Mouse (Mus musculus): ENCODE data around the gene Chek2. TPM values are rescaled to one million over a fixed set of nuclear protein-coding genes. Genes with fewer than 3 reads are reported as not detected.
A peak's percentile ranks its signal among the peaks of the same experiment; 100 is the strongest.
"Not testable (repeated sequence)": the region's sequence is repeated elsewhere in the genome, so short reads cannot be mapped to it uniquely, and the experiment has no call there.

The Chek2 gene
- polyA plus RNA-seq, 1 experiment from 2014 or later: 45.6 TPM

- 95% methylated on average over 1 of the region's 1 CpGs for WGBS
- H3K27ac ChIP-seq (ENCODE audit: low read depth, low read length); H3K4me2 ChIP-seq (ENCODE audit: low read depth, low read length, severe bottlenecking): not testable (repeated sequence)
These were observed 38.7 kb downstream of the Chek2 start for GRCm38 (mm10) chr5:110878526-110878925.

GRCm38 (mm10) chr5:110879042-110879441 is 39.3 kb downstream of the Chek2 start:
- Histone ChIP-seq H3K36me3 (ENCODE audit: control insufficient read depth, insufficient read depth, low read length) (no peaks in the 10 kb centered on the region), H3K27ac (ENCODE audit: low read depth, low read length) (no peak overlapping the region), H3K4me1 (replicated peaks; ENCODE audit: control insufficient read depth, insufficient read depth, low read length) (peaks cover 6% of the 10 kb centered on the region; the same call in 1 of the 2 replicates), H3K9me3 (ENCODE audit: control insufficient read depth, low read length) (no peaks in the 10 kb centered on the region), H3K27me3 (ENCODE audit: control insufficient read depth, insufficient read depth, low read length) (no peaks in the 10 kb centered on the region), H3K9ac (ENCODE audit: low read length) (peak overlapping the region; percentile 82), H3K4me2 (ENCODE audit: low read depth, low read length, severe bottlenecking) (peak overlapping the region; percentile 88), H3K4me3 (ENCODE audit: low read depth, low read length) (peak overlapping the region; percentile 82)
- WGBS: 58% methylated on average over 7 of the region's 7 CpGs
- no peak for ATAC-seq (replicated peaks; ENCODE audit: low FRiP score)
- no peak for DNase-seq (ENCODE audit: low spot score)

More at GRCm38 (mm10) chr5:110878526-110878925, 38.7 kb downstream of the Chek2 start:
- not testable (repeated sequence) for ATAC-seq (replicated peaks; ENCODE audit: low FRiP score); H3K4me1 ChIP-seq (replicated peaks; ENCODE audit: control insufficient read depth, insufficient read depth, low read length); H3K36me3 ChIP-seq (ENCODE audit: control insufficient read depth, insufficient read depth, low read length); H3K27me3 ChIP-seq (ENCODE audit: control insufficient read depth, insufficient read depth, low read length); DNase-seq (ENCODE audit: low spot score); H3K4me3 ChIP-seq (ENCODE audit: low read depth, low read length); H3K9ac ChIP-seq (ENCODE audit: low read length); H3K9me3 ChIP-seq (ENCODE audit: control insufficient read depth, low read length)

DNA sequence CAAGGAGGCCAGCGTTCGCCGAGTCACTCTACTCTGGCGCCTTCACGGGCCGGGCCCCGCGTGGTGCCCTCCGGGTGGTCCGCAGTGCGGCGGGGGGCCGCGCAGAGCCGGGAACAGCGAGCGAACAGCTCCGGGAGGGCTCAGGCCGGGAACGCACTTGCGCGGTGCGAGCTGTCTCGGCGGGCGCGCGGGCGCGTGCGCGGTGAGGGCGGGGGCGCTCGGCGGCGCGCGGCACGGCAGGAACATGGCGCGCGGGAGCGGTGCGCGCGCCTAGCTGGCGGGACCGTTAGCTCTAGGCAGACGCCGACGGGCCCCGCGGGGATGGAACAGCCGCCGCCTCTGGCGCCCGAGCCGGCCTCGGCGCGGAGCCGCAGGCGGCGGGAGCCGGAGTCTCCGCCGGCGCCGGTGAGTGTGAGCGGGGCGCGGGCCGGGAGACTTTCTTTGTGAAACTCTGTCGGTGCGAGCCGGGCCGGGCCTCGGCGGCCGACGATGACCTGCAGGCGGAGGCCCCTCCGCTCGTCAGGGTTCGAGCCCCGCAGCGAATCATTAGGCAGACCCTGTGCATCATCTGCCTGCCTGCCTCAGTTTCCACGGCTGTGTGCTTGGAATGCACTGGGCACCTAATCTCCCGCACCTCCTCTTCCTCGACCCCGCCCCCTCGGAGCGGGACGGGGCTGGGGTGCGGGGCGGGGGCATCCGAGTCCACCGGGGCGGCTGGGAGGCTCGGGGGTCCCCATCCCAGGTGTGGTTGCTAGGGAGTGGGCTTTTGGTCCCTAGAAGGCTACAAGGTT is 40.0 kb downstream of the Chek2 start, which contains the start of gene Ttc28:
TSS of gene Ttc28 (plus strand) at position 220 of the 791 bp plus-strand sequence.
- H3K4me2 ChIP-seq (ENCODE audit: low read depth, low read length, severe bottlenecking): peak within 1 kb of the TSS; percentile 88
- H3K27ac ChIP-seq (ENCODE audit: low read depth, low read length): no peak within 1 kb of the TSS
- DNase-seq (ENCODE audit: low spot score) (peak; percentile 93), ATAC-seq (replicated peaks; ENCODE audit: low FRiP score) (peak; percentile 89)
- H3K27me3 ChIP-seq (ENCODE audit: control insufficient read depth, insufficient read depth, low read length): no peaks in the 10 kb centered on the region
- no peaks in the 10 kb centered on the region for H3K9me3 ChIP-seq (ENCODE audit: control insufficient read depth, low read length)
- H3K4me1 ChIP-seq (replicated peaks; ENCODE audit: control insufficient read depth, insufficient read depth, low read length): peaks cover 6% of the 10 kb centered on the region; the same call in 1 of the 2 replicates
- H3K9ac ChIP-seq (ENCODE audit: low read length): peak within 1 kb of the TSS; percentile 82
- WGBS: under 1% methylated on average over 88 of the region's 101 CpGs
- no peaks in the 10 kb centered on the region for H3K36me3 ChIP-seq (ENCODE audit: control insufficient read depth, insufficient read depth, low read length)
- peak within 1 kb of the TSS; percentile 82 for H3K4me3 ChIP-seq (ENCODE audit: low read depth, low read length)

DNA sequence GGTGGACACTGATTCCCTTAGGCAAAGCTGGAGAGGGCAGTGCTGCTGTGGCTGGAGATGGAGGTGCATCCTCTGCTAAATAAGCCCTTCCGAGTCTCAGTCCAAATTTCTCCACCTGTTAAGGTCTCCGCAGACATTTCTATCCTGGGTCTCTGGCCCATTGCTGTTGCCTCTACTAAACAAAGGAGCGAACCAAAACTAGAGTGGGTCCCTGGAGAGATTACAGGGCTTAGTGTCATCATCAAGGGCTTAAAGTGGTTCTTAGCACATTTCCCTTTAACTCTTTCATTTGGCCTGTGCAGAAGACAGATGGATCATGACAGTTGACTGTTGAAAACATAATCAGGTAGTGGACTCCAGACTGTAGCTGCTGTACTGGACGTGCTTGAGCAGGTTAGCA is 48.8 kb downstream of the Chek2 start:
- Histone ChIP-seq H3K27me3 (ENCODE audit: control insufficient read depth, insufficient read depth, low read length) (no peaks in the 10 kb centered on the region), H3K4me3 (ENCODE audit: low read depth, low read length) (no peak overlapping the region), H3K27ac (ENCODE audit: low read depth, low read length) (no peak overlapping the region), H3K9me3 (ENCODE audit: control insufficient read depth, low read length) (no peaks in the 10 kb centered on the region), H3K9ac (ENCODE audit: low read length) (no peak overlapping the region), H3K4me1 (replicated peaks; ENCODE audit: control insufficient read depth, insufficient read depth, low read length) (no peaks in the 10 kb centered on the region), H3K4me2 (ENCODE audit: low read depth, low read length, severe bottlenecking) (no peak overlapping the region), H3K36me3 (ENCODE audit: control insufficient read depth, insufficient read depth, low read length) (no peaks in the 10 kb centered on the region; the same call in 1 of the 2 replicates)
- ATAC-seq (replicated peaks; ENCODE audit: low FRiP score) (no peak), DNase-seq (ENCODE audit: low spot score) (no peak)
- 85% methylated on average over 4 of the region's 4 CpGs for WGBS

GRCm38 (mm10) chr5:110889945-110890344 is 50.2 kb downstream of the Chek2 start:
- peaks cover under 1% of the 10 kb centered on the region; the same call in 1 of the 2 replicates for H3K36me3 ChIP-seq (ENCODE audit: control insufficient read depth, insufficient read depth, low read length)
- H3K27ac ChIP-seq (ENCODE audit: low read depth, low read length): no peak overlapping the region
- H3K4me3 ChIP-seq (ENCODE audit: low read depth, low read length): no peak overlapping the region
- no peak overlapping the region for H3K4me2 ChIP-seq (ENCODE audit: low read depth, low read length, severe bottlenecking)
- DNase-seq (ENCODE audit: low spot score) (no peak), ATAC-seq (replicated peaks; ENCODE audit: low FRiP score) (no peak)
- no peaks in the 10 kb centered on the region for H3K9me3 ChIP-seq (ENCODE audit: control insufficient read depth, low read length)
- WGBS: 79% methylated on average over 1 of the region's 1 CpGs
- H3K27me3 ChIP-seq (ENCODE audit: control insufficient read depth, insufficient read depth, low read length): no peaks in the 10 kb centered on the region
- H3K4me1 ChIP-seq (replicated peaks; ENCODE audit: control insufficient read depth, insufficient read depth, low read length): no peaks in the 10 kb centered on the region
- no peak overlapping the region for H3K9ac ChIP-seq (ENCODE audit: low read length)

DNA sequence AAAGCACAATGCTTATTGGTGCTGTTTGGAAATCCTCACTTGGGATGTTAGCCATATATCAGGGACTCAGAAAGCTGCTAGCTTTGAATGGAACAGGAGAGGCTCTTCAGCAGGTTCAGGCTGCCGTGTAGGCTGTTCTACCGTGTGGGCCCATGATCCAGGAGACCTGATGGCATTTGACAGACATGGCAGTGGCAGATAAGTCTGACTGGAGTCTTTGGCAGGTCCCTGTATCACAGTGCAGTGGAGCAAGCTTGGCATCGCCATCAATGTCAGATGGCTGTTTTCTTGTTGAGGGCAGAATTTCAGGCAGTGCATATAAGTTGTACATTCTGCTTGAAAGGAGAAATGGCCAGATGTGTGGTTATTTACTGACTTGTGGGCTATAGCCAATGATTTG is 50.8 kb downstream of the Chek2 start:
- Histone ChIP-seq H3K4me1 (replicated peaks; ENCODE audit: control insufficient read depth, insufficient read depth, low read length) (no peaks in the 10 kb centered on the region), H3K4me2 (ENCODE audit: low read depth, low read length, severe bottlenecking) (no peak overlapping the region), H3K9me3 (ENCODE audit: control insufficient read depth, low read length) (no peaks in the 10 kb centered on the region), H3K27ac (ENCODE audit: low read depth, low read length) (no peak overlapping the region), H3K27me3 (ENCODE audit: control insufficient read depth, insufficient read depth, low read length) (no peaks in the 10 kb centered on the region), H3K4me3 (ENCODE audit: low read depth, low read length) (no peak overlapping the region), H3K36me3 (ENCODE audit: control insufficient read depth, insufficient read depth, low read length) (peaks cover 4% of the 10 kb centered on the region; the same call in 1 of the 2 replicates), H3K9ac (ENCODE audit: low read length) (no peak overlapping the region)
- ATAC-seq (replicated peaks; ENCODE audit: low FRiP score): no peak
- no peak for DNase-seq (ENCODE audit: low spot score)
- WGBS: 93% methylated on average over 3 of the region's 3 CpGs

- no peak overlapping the region for H3K4me2 ChIP-seq (ENCODE audit: low read depth, low read length, severe bottlenecking)
- H3K27ac ChIP-seq (ENCODE audit: low read depth, low read length): peak overlapping the region; percentile 37
- DNase-seq (ENCODE audit: low spot score): no peak
- H3K4me3 ChIP-seq (ENCODE audit: low read depth, low read length): no peak overlapping the region
- no peaks in the 10 kb centered on the region for H3K9me3 ChIP-seq (ENCODE audit: control insufficient read depth, low read length)
- no peaks in the 10 kb centered on the region for H3K27me3 ChIP-seq (ENCODE audit: control insufficient read depth, insufficient read depth, low read length)
- H3K9ac ChIP-seq (ENCODE audit: low read length): no peak overlapping the region
- peaks cover 4% of the 10 kb centered on the region; the same call in 1 of the 2 replicates for H3K36me3 ChIP-seq (ENCODE audit: control insufficient read depth, insufficient read depth, low read length)
- peak; percentile 56; the same call in 1 of the 2 replicates for ATAC-seq (replicated peaks; ENCODE audit: low FRiP score)
- 23% methylated on average over 7 of the region's 7 CpGs for WGBS
- H3K4me1 ChIP-seq (replicated peaks; ENCODE audit: control insufficient read depth, insufficient read depth, low read length): peaks cover 6% of the 10 kb centered on the region
These were observed 57.5 kb downstream of the Chek2 start for GRCm38 (mm10) chr5:110897114-110897788.

DNA sequence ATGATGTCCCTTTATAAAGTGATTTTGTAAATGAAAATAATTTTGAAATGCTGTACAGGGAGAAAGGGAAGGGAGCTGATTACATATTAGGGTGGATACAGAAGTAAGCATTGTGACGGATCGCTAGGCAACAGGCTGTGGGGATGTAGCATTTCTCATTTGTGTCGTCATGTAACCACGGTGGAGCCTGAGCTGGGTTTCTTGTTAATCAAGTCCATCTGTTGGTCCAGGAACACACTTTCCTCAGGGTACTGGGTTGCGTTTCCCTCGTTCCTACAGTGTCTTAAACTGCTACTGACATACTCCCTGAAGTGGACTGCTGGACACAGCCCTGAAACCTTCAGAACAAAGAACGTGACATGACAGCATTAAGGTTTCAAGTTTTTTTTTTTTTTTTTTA is 58.4 kb downstream of the Chek2 start:
- no peak overlapping the region for H3K4me3 ChIP-seq (ENCODE audit: low read depth, low read length)
- no peaks in the 10 kb centered on the region for H3K9me3 ChIP-seq (ENCODE audit: control insufficient read depth, low read length)
- 55% methylated on average over 7 of the region's 7 CpGs for WGBS
- no peak overlapping the region for H3K4me2 ChIP-seq (ENCODE audit: low read depth, low read length, severe bottlenecking)
- no peak for DNase-seq (ENCODE audit: low spot score)
- no peaks in the 10 kb centered on the region for H3K27me3 ChIP-seq (ENCODE audit: control insufficient read depth, insufficient read depth, low read length)
- H3K36me3 ChIP-seq (ENCODE audit: control insufficient read depth, insufficient read depth, low read length): peaks cover 4% of the 10 kb centered on the region; the same call in 1 of the 2 replicates
- H3K9ac ChIP-seq (ENCODE audit: low read length): no peak overlapping the region
- 0 out of 2 replicates have a peak, but pooled peaks have one; percentile 46 for ATAC-seq (replicated peaks; ENCODE audit: low FRiP score)
- H3K27ac ChIP-seq (ENCODE audit: low read depth, low read length): no peak overlapping the region
- peaks cover 6% of the 10 kb centered on the region for H3K4me1 ChIP-seq (replicated peaks; ENCODE audit: control insufficient read depth, insufficient read depth, low read length)
